Comparison of ENCODE assay signal across 18 mouse cellular contexts in genomic region chr4:149576993-149577548, GRCm38 (mm10). TPM values are rescaled to one million over a fixed set of nuclear protein-coding genes. Genes with fewer than 3 reads are reported as not detected.
DNase-seq lines count a peak whose midpoint lies in the region; ATAC-seq and TF ChIP-seq lines count a peak whose summit lies in the region.
"Had no signal": no experiment of that assay in that cellular context is flagged by ENCODE, and none has a peak within 500 bp of the region (broad histone marks: within the 10 kb centered on the region; RNA-seq: fewer than 3 reads in every experiment).

No protein-coding gene starts in this region.

- no peak overlapping the region for H3K4me2 ChIP-seq in forebrain, embryonic 15.5 days (replicated peaks)
- no peak overlapping the region for H3K4me2 ChIP-seq in forebrain, embryonic 14.5 days (ENCODE audit: low read length)
- H3K4me2 ChIP-seq in hindbrain, embryonic 15.5 days: no peak overlapping the region
- no peak overlapping the region for H3K4me2 ChIP-seq in midbrain, embryonic 14.5 days (ENCODE audit: low read length)
- H3K4me2 ChIP-seq: embryonic facial prominence, embryonic 13.5 days; intestine, embryonic 15.5 days had no signal

- 0 out of 2 replicates have a peak overlapping the region, but pooled peaks have one; percentile 12 for H3K27ac ChIP-seq in forebrain, embryonic 15.5 days (replicated peaks)
- no peak overlapping the region; the same call in 1 of the 2 replicates for H3K27ac ChIP-seq in forebrain, embryonic 14.5 days (ENCODE audit: low read depth, low read length)
- H3K27ac ChIP-seq in embryonic facial prominence, embryonic 10.5 days (replicated peaks): peak overlapping the region; percentile 31
- peak overlapping the region; percentile 59 for H3K27ac ChIP-seq in hindbrain, embryonic 15.5 days (replicated peaks)
- H3K27ac ChIP-seq in midbrain, embryonic 14.5 days (replicated peaks; ENCODE audit: low read depth, low read length): peak overlapping the region; percentile 69
- no peak overlapping the region for H3K27ac ChIP-seq in left cerebral cortex, adult 2 months
- H3K27ac ChIP-seq: embryonic facial prominence, embryonic 13.5 days; intestine, embryonic 15.5 days; liver, embryonic 14.5 days had no signal

- H3K9me3 ChIP-seq in forebrain, embryonic 15.5 days: no peaks in the 10 kb centered on the region
- no peaks in the 10 kb centered on the region for H3K9me3 ChIP-seq in forebrain, embryonic 14.5 days (replicated peaks; ENCODE audit: control insufficient read depth, low read length)
- H3K9me3 ChIP-seq in embryonic facial prominence, embryonic 10.5 days: no peaks in the 10 kb centered on the region
- H3K9me3 ChIP-seq in hindbrain, embryonic 15.5 days: no peaks in the 10 kb centered on the region
- no peaks in the 10 kb centered on the region for H3K9me3 ChIP-seq in midbrain, embryonic 14.5 days (ENCODE audit: control insufficient read depth, low read length)
- H3K9me3 ChIP-seq: embryonic facial prominence, embryonic 13.5 days; intestine, embryonic 15.5 days had no signal

- ATAC-seq in forebrain, embryonic 15.5 days (replicated peaks): no peak
- no peak for ATAC-seq in forebrain, embryonic 14.5 days
- ATAC-seq in hindbrain, embryonic 15.5 days (ENCODE audit: low FRiP score, low read depth): peak; percentile 55
- no peak for ATAC-seq in midbrain, embryonic 14.5 days (ENCODE audit: low FRiP score, low TSS enrichment)
- ATAC-seq: intestine, embryonic 15.5 days; Patski had no signal

- no peak for DNase-seq in forebrain, embryonic 14.5 days (ENCODE audit: low spot score)
- no peak for DNase-seq in embryonic facial prominence, embryonic 10.5 days (ENCODE audit: low spot score)
- peak; percentile 46 for DNase-seq in midbrain, embryonic 14.5 days
- no peak for DNase-seq in ovary, postnatal 14 days (ENCODE audit: low spot score)
- DNase-seq in left cerebral cortex, adult 2 months (ENCODE audit: extremely low spot score in 1 of 2, low spot score in 2 of 2): no peak
- DNase-seq in spleen, postnatal 14 days (ENCODE audit: low spot score in 2 of 2): no peak
- DNase-seq: cerebellum, adult 11-12 months; gastrocnemius, postnatal 10 days; heart, postnatal 10 days; kidney, postnatal 25 days; lung, postnatal 36 days; right cerebral cortex, postnatal 14 days had no signal

- intact Hi-C loops in left cerebral cortex, adult 2 months (cut with DNase I): no loop called here

- no peaks in the 10 kb centered on the region for H3K27me3 ChIP-seq in forebrain, embryonic 15.5 days
- no peaks in the 10 kb centered on the region for H3K27me3 ChIP-seq in forebrain, embryonic 14.5 days (replicated peaks; ENCODE audit: control insufficient read depth, insufficient read depth, low read length)
- peaks cover 68% of the 10 kb centered on the region for H3K27me3 ChIP-seq in embryonic facial prominence, embryonic 10.5 days (replicated peaks; ENCODE audit: low read depth, poor library complexity, severe bottlenecking)
- H3K27me3 ChIP-seq in hindbrain, embryonic 15.5 days: no peaks in the 10 kb centered on the region
- H3K27me3 ChIP-seq in midbrain, embryonic 14.5 days (ENCODE audit: control insufficient read depth, insufficient read depth, low read length): no peaks in the 10 kb centered on the region
- H3K27me3 ChIP-seq: intestine, embryonic 15.5 days; Patski had no signal

- H3K4me3 ChIP-seq in forebrain, embryonic 15.5 days: no peak overlapping the region
- no peak overlapping the region for H3K4me3 ChIP-seq in forebrain, embryonic 14.5 days (ENCODE audit: low read depth, low read length)
- no peak overlapping the region for H3K4me3 ChIP-seq in embryonic facial prominence, embryonic 10.5 days
- H3K4me3 ChIP-seq in hindbrain, embryonic 15.5 days: no peak overlapping the region
- no peak overlapping the region for H3K4me3 ChIP-seq in midbrain, embryonic 14.5 days (replicated peaks; ENCODE audit: low read depth, low read length)
- H3K4me3 ChIP-seq in left cerebral cortex, adult 2 months: no peak overlapping the region
- H3K4me3 ChIP-seq: embryonic facial prominence, embryonic 13.5 days; intestine, embryonic 15.5 days had no signal

- 21% methylated on average over 4 of the region's 4 CpGs for WGBS in forebrain, embryonic 15.5 days
- WGBS in forebrain, embryonic 14.5 days: 20% methylated on average over 4 of the region's 4 CpGs
- WGBS in embryonic facial prominence, embryonic 10.5 days: 13% methylated on average over 4 of the region's 4 CpGs
- WGBS in hindbrain, embryonic 15.5 days: 9% methylated on average over 4 of the region's 4 CpGs
- 6% methylated on average over 4 of the region's 4 CpGs for WGBS in midbrain, embryonic 14.5 days

- no peaks in the 10 kb centered on the region for H3K36me3 ChIP-seq in forebrain, embryonic 15.5 days
- H3K36me3 ChIP-seq in forebrain, embryonic 14.5 days (ENCODE audit: control insufficient read depth, insufficient read depth, low read length): no peaks in the 10 kb centered on the region
- H3K36me3 ChIP-seq in embryonic facial prominence, embryonic 10.5 days (replicated peaks): no peaks in the 10 kb centered on the region
- no peaks in the 10 kb centered on the region for H3K36me3 ChIP-seq in hindbrain, embryonic 15.5 days
- H3K36me3 ChIP-seq in midbrain, embryonic 14.5 days (ENCODE audit: control insufficient read depth, insufficient read depth, low read length): no peaks in the 10 kb centered on the region
- H3K36me3 ChIP-seq: embryonic facial prominence, embryonic 13.5 days; intestine, embryonic 15.5 days had no signal

- H3K9ac ChIP-seq in forebrain, embryonic 15.5 days (replicated peaks): no peak overlapping the region
- no peak overlapping the region; the same call in 1 of the 2 replicates for H3K9ac ChIP-seq in forebrain, embryonic 14.5 days (ENCODE audit: low read length)
- no peak overlapping the region for H3K9ac ChIP-seq in hindbrain, embryonic 15.5 days
- H3K9ac ChIP-seq in midbrain, embryonic 14.5 days (replicated peaks; ENCODE audit: low read length): peak overlapping the region; percentile 1; the same call in 1 of the 2 replicates
- H3K9ac ChIP-seq: embryonic facial prominence, embryonic 13.5 days; intestine, embryonic 15.5 days; liver, embryonic 14.5 days had no signal

- peaks cover 35% of the 10 kb centered on the region for H3K4me1 ChIP-seq in forebrain, embryonic 15.5 days
- H3K4me1 ChIP-seq in forebrain, embryonic 14.5 days (ENCODE audit: control insufficient read depth, insufficient read depth, low read length): peaks cover 19% of the 10 kb centered on the region
- H3K4me1 ChIP-seq in embryonic facial prominence, embryonic 10.5 days: peaks cover 38% of the 10 kb centered on the region
- H3K4me1 ChIP-seq in hindbrain, embryonic 15.5 days (replicated peaks): peaks cover 36% of the 10 kb centered on the region
- H3K4me1 ChIP-seq in midbrain, embryonic 14.5 days (ENCODE audit: control insufficient read depth, insufficient read depth, low read length): peaks cover 20% of the 10 kb centered on the region

- no peak for TF ChIP-seq CTCF in left cerebral cortex, adult 2 months (IDR thresholded peaks at IDR 0.05)

RNA-seq across cellular contexts. Expression of gene Clstn1, which starts 9.2 kb away (rescaled TPM):
- polyA plus RNA-seq in forebrain, embryonic 15.5 days (2015; fragmentation: Nextera tagmentation; extraction: Ambion mirVana): 107 and 111 TPM in 2 replicates
- polyA plus RNA-seq in forebrain, embryonic 14.5 days (2014; fragmentation: Nextera tagmentation; extraction: Ambion mirVana): 36.1 and 42.4 TPM in 2 replicates
- polyA plus RNA-seq in embryonic facial prominence, embryonic 10.5 days (2016; fragmentation: Nextera tagmentation; extraction: Ambion mirVana): 39.6 and 44.2 TPM in 2 replicates
- 178 and 198 TPM in 2 replicates for polyA plus RNA-seq in hindbrain, embryonic 15.5 days (2015; fragmentation: Nextera tagmentation; extraction: Ambion mirVana)
- 104 and 117 TPM in 2 replicates for polyA plus RNA-seq in midbrain, embryonic 14.5 days (2014; fragmentation: Nextera tagmentation; extraction: Ambion mirVana)
- 1,000 to 10,000 TPM; 1,405 to 1,413 TPM for total RNA-seq in left cerebral cortex, adult 2 months (2021)

RNA-seq across cellular contexts. Expression of gene Ctnnbip1, which starts 59.0 kb away (rescaled TPM):
- 98.1 and 113 TPM in 2 replicates for polyA plus RNA-seq in forebrain, embryonic 15.5 days (2015; fragmentation: Nextera tagmentation; extraction: Ambion mirVana)
- 95.2 and 99.1 TPM in 2 replicates for polyA plus RNA-seq in forebrain, embryonic 14.5 days (2014; fragmentation: Nextera tagmentation; extraction: Ambion mirVana)
- polyA plus RNA-seq in embryonic facial prominence, embryonic 10.5 days (2016; fragmentation: Nextera tagmentation; extraction: Ambion mirVana): 67.5 TPM in 2 replicates
- 101 and 105 TPM in 2 replicates for polyA plus RNA-seq in hindbrain, embryonic 15.5 days (2015; fragmentation: Nextera tagmentation; extraction: Ambion mirVana)
- 93.6 and 95.3 TPM in 2 replicates for polyA plus RNA-seq in midbrain, embryonic 14.5 days (2014; fragmentation: Nextera tagmentation; extraction: Ambion mirVana)
- 10 to 100 TPM; 35.3 to 35.9 TPM for total RNA-seq in left cerebral cortex, adult 2 months (2021)

Comparison
In these comparisons a context has a peak if more than half of its experiments do, and no peak if none do; other contexts are left out.
1. H3K27ac ChIP-seq: peak in forebrain, embryonic 15.5 days (single experiment), embryonic facial prominence, embryonic 10.5 days (single experiment), hindbrain, embryonic 15.5 days (single experiment) and midbrain, embryonic 14.5 days (single experiment); none in forebrain, embryonic 14.5 days (single experiment) and left cerebral cortex, adult 2 months (single experiment).